Mouse (Mus musculus): ENCODE measurements around the gene Mum1.
"Not testable (repeated sequence)": the region's sequence is repeated elsewhere in the genome, so short reads cannot be mapped to it uniquely, and the experiment has no call there.

Mum1 gene

GRCm38 (mm10) chr10:80208248-80208647 is 18.0 kb upstream of the Mum1 start:
- DNase-seq (ENCODE audit: low read depth) = no peak

- DNase-seq (ENCODE audit: low read depth) = no peak
These were observed 17.3 kb upstream of the Mum1 start for GRCm38 (mm10) chr10:80208841-80209371.

- not testable (repeated sequence) for DNase-seq (ENCODE audit: low read depth)
These were observed 14.6 kb upstream of the Mum1 start for GRCm38 (mm10) chr10:80211547-80212103.

GRCm38 (mm10) chr10:80215048-80215772 is 11.0 kb upstream of the Mum1 start:
- DNase-seq (ENCODE audit: low read depth) = no peak

GRCm38 (mm10) chr10:80220676-80221075 is 5.6 kb upstream of the Mum1 start:
- no peak for DNase-seq (ENCODE audit: low read depth)

GRCm38 (mm10) chr10:80223137-80223536 is 3.1 kb upstream of the Mum1 start:
- DNase-seq (ENCODE audit: low read depth) = not testable (repeated sequence)

GRCm38 (mm10) chr10:80226071-80226415 is 191 bp upstream of the Mum1 start:
- DNase-seq (ENCODE audit: low read depth) = no peak

- DNase-seq (ENCODE audit: low read depth) = no peak
These were observed 919 bp downstream of the Mum1 start for GRCm38 (mm10) chr10:80227166-80227539.

GRCm38 (mm10) chr10:80227877-80228775 is 1.9 kb downstream of the Mum1 start:
- DNase-seq (ENCODE audit: low read depth) = no peak

- no peak for DNase-seq (ENCODE audit: low read depth)
These were observed 10.1 kb downstream of the Mum1 start for GRCm38 (mm10) chr10:80236145-80236825.

GRCm38 (mm10) chr10:80237020-80237419 is 10.8 kb downstream of the Mum1 start:
- DNase-seq (ENCODE audit: low read depth) = no peak

GRCm38 (mm10) chr10:80238306-80238705 is 12.1 kb downstream of the Mum1 start:
- no peak for DNase-seq (ENCODE audit: low read depth)

GRCm38 (mm10) chr10:80239791-80240190 is 13.6 kb downstream of the Mum1 start:
- DNase-seq (ENCODE audit: low read depth) = no peak

GRCm38 (mm10) chr10:80242088-80242487 is 15.9 kb downstream of the Mum1 start:
- DNase-seq (ENCODE audit: low read depth) = no peak

GRCm38 (mm10) chr10:80242607-80243006 is 16.4 kb downstream of the Mum1 start:
- no peak for DNase-seq (ENCODE audit: low read depth)

GRCm38 (mm10) chr10:80244791-80245399 is 18.7 kb downstream of the Mum1 start:
- DNase-seq (ENCODE audit: low read depth) = no peak

GRCm38 (mm10) chr10:80245600-80245999 is 19.4 kb downstream of the Mum1 start:
- DNase-seq (ENCODE audit: low read depth) = peak; percentile 89

- DNase-seq (ENCODE audit: low read depth) = no peak
These were observed 21.6 kb downstream of the Mum1 start for GRCm38 (mm10) chr10:80247849-80248248.

- DNase-seq (ENCODE audit: low read depth) = not testable (repeated sequence)
These were observed 22.2 kb downstream of the Mum1 start for GRCm38 (mm10) chr10:80248437-80248836.

- DNase-seq (ENCODE audit: low read depth) = peak; percentile 89
These were observed 22.9 kb downstream of the Mum1 start, which contains the start of gene Ndufs7 for GRCm38 (mm10) chr10:80248971-80249640. Gene Ndufs7 (plus strand): TSS chr10:80249121.

- no peak for DNase-seq (ENCODE audit: low read depth)
These were observed 23.8 kb downstream of the Mum1 start for GRCm38 (mm10) chr10:80250059-80250458.
